Mouse (Mus musculus) intestine, postnatal 0 days (tissue): ENCODE results near the gene Slc7a15. TPM values are rescaled to one million over a fixed set of nuclear protein-coding genes. Genes with fewer than 3 reads are reported as not detected.
A peak's percentile ranks its signal among the peaks of the same experiment; 100 is the strongest.

Experiments used
- ATAC-seq: fragments of 200-750 bp; cut with Nextera tagmentation; 2 replicates; pipeline ENCODE4 v1.8.0; 2017; ENCODE audit warnings: mild to moderate bottlenecking, moderate TSS enrichment, moderate library complexity
- H3K27ac ChIP-seq: fragments of 300-500 bp; sonication (generic); 2 replicates; pipeline ENCODE4 v1.5.1; 2014; ENCODE audit warnings: mild to moderate bottlenecking, low read depth, low read length, moderate library complexity
- H3K27me3 ChIP-seq: fragments of 300-500 bp; sonication (generic); replicated peaks from 2 replicates; pipeline ENCODE4 v1.6.1; 2014; ENCODE audit warnings: low read length, mixed read lengths; ENCODE audit not compliant: control insufficient read depth, insufficient read depth
- H3K36me3 ChIP-seq: fragments of 300-500 bp; sonication (generic); 2 replicates; pipeline ENCODE4 v1.6.1; 2014; ENCODE audit warnings: mild to moderate bottlenecking, moderate library complexity; ENCODE audit not compliant: control insufficient read depth, insufficient read depth
- H3K4me1 ChIP-seq: fragments of 300-500 bp; sonication (generic); replicated peaks from 2 replicates; pipeline ENCODE4 v1.6.1; 2014; ENCODE audit warnings: antibody characterized with exemption, low read length, mixed read lengths; ENCODE audit not compliant: control insufficient read depth, insufficient read depth
- H3K4me2 ChIP-seq: fragments of 300-500 bp; sonication (generic); replicated peaks from 2 replicates; pipeline ENCODE4 v1.6.1; 2014; ENCODE audit warnings: low read depth, mild to moderate bottlenecking, moderate library complexity
- H3K4me3 ChIP-seq: fragments of 300-500 bp; sonication (generic); 2 replicates; pipeline ENCODE4 v1.5.1; 2014; ENCODE audit warnings: low read depth, low read length
- H3K9ac ChIP-seq: fragments of 300-500 bp; sonication (generic); 2 replicates; pipeline ENCODE4 v1.6.1; 2014; ENCODE audit warnings: mild to moderate bottlenecking, low read depth, low read length
- H3K9me3 ChIP-seq: fragments of 300-500 bp; sonication (generic); 2 replicates; pipeline ENCODE4 v1.6.1; 2016; ENCODE audit warnings: mixed run types; ENCODE audit not compliant: control insufficient read depth
- CTCF ChIP-seq: sonication (generic); IDR thresholded peaks from 2 replicates; pipeline ENCODE4 v1.5.1; 2016; ENCODE audit warnings: low read depth, mild to moderate bottlenecking, control low read depth, antibody characterized with exemption, moderate library complexity
- WGBS: fragments of 180-500 bp; shearing (Covaris S2); extraction: QIAGEN DNeasy Blood & Tissue Kit; methylation state at CpG from one replicate; pipeline ENCODE4 v1.1.7; 2014; 5-methylcytosine and 5-hydroxymethylcytosine counted together
- polyA plus RNA-seq: library from polyadenylated mRNA; unstranded; fragments of >200 nt; fragmentation: Nextera tagmentation; extraction: Ambion mirVana; gene quantifications from 2 replicates; pipeline ENCODE4 v1.2.1, GENCODE M21; 2015

Gene Slc7a15
- polyA plus RNA-seq, 1 experiment from 2014 or later, result 5.7 TPM

DNA sequence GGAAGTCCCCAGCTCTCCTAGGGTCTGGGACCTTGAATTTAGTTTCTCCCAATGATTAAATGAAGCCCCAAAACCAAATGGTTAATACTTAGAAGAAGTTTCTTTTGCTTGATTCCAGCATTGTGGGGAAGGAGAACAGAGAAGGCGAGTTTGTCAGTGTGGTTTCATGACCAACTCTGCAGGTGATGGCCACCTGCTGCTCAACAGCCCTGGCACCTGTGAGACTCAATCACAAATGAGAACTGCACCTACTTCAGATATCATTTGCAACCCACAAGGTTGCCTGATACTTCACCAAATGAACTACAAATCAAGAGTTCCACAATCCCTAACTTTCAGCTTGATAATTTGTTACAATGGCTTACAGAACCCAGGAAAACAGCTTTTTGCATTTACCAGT is 71.7 kb downstream of the Slc7a15 start:
- no peak for TF ChIP-seq CTCF
- 82% methylated on average over 1 of the region's 1 CpGs for WGBS
- Histone ChIP-seq H3K27me3 (no peaks in the 10 kb centered on the region), H3K27ac (no peak overlapping the region), H3K36me3 (no peaks in the 10 kb centered on the region; the same call in 1 of the 2 replicates), H3K4me3 (no peak overlapping the region), H3K9me3 (no peaks in the 10 kb centered on the region), H3K4me2 (no peak overlapping the region), H3K9ac (no peak overlapping the region), H3K4me1 (no peaks in the 10 kb centered on the region)
- no peak for ATAC-seq

DNA sequence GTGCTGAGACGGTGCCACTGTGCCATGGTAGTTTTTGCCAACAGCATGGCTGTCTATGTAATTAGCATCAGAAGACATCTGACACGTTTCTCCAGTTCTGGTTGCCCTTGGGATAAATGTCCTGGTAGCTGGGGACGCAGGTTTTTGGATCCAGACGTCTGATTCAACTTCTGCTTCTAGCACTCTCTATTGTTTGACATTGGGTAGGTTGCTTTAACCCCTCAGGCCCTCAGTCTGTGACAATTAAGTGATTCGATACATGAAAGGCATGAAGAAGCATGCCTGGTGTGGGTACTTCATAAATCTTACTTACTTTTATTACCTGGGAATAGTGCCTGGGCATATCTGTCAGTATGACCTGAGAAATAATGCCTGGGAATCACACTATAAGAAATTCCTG is 74.8 kb downstream of the Slc7a15 start:
- Histone ChIP-seq H3K4me3 (no peak overlapping the region), H3K27me3 (no peaks in the 10 kb centered on the region), H3K36me3 (no peaks in the 10 kb centered on the region; the same call in 1 of the 2 replicates), H3K9me3 (no peaks in the 10 kb centered on the region), H3K9ac (no peak overlapping the region), H3K4me1 (no peaks in the 10 kb centered on the region; the same call in 1 of the 2 replicates), H3K27ac (no peak overlapping the region), H3K4me2 (no peak overlapping the region)
- ATAC-seq, result no peak
- WGBS, result 68% methylated on average over 5 of the region's 5 CpGs
- TF ChIP-seq CTCF, result no peak

DNA sequence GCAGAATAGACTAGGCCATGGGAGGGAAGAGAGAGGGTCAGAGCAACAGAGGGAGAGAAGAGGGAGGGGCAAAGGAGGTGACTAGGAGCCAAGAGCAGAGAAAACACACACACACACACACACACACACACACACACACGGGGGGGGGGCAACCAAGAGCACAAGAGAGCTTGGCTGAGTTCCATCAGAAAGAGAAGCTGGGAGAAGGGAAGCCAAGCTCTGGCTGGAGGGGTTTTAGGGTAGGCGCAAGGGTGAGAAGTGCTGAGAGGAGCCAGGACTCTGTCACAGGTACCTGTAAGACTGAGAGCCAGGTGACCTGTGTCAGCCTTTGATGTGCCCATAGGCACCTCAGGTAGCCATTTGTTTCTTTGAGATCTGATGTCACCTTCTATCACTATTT is 76.2 kb downstream of the Slc7a15 start:
- ATAC-seq, result no peak

DNA sequence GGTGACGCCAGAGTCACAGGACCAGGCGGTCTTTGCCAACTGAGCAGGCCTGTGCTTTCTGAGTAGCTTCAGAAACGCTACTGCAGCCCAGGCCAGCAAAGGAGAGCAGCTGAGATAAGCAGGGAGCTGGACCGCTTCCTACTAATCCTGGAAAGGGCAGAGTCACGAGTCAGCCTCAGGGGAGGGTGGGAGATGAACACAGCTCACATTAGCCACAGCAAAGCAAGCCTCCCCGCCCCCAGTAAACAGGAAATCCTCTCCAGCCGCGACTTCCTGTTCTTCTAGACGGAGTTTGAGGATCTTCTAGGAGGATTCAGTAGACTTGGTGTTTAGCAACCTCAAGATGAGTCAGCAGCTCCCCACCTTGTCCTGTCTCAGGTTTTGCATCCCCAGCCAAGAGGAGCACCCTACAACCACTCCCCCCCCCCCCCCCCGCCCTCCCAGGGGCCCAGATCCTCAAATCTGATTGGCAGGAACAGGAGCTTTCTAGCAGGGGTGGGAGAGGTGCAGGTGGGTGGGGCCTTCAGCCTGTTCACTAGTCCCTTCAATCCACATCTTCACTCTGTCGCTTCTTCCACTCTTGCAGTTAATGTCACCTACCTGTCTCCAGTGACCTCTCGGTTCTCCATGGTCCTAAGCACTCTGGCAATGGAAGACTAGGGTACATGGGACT is 77.4 kb downstream of the Slc7a15 start:
- Histone ChIP-seq H3K9ac (no peak overlapping the region), H3K9me3 (no peaks in the 10 kb centered on the region), H3K4me3 (no peak overlapping the region), H3K27ac (peak overlapping the region; percentile 30), H3K27me3 (no peaks in the 10 kb centered on the region), H3K4me2 (0 out of 2 replicates have a peak overlapping the region, but pooled peaks have one; percentile 9), H3K4me1 (no peaks in the 10 kb centered on the region; the same call in 1 of the 2 replicates), H3K36me3 (no peaks in the 10 kb centered on the region; the same call in 1 of the 2 replicates)
- ATAC-seq, result peak; percentile 58
- TF ChIP-seq CTCF, result no peak
- 35% methylated on average over 11 of the region's 12 CpGs for WGBS

More for the DNA sequence above, 76.2 kb downstream of the Slc7a15 start:
- Histone ChIP-seq H3K27me3 (no peaks in the 10 kb centered on the region), H3K4me3 (no peak overlapping the region), H3K36me3 (no peaks in the 10 kb centered on the region; the same call in 1 of the 2 replicates), H3K9me3 (no peaks in the 10 kb centered on the region), H3K4me1 (no peaks in the 10 kb centered on the region; the same call in 1 of the 2 replicates), H3K4me2 (no peak overlapping the region), H3K9ac (no peak overlapping the region), H3K27ac (no peak overlapping the region)
- WGBS, result 51% methylated on average over 2 of the region's 2 CpGs
- TF ChIP-seq CTCF, result no peak

DNA sequence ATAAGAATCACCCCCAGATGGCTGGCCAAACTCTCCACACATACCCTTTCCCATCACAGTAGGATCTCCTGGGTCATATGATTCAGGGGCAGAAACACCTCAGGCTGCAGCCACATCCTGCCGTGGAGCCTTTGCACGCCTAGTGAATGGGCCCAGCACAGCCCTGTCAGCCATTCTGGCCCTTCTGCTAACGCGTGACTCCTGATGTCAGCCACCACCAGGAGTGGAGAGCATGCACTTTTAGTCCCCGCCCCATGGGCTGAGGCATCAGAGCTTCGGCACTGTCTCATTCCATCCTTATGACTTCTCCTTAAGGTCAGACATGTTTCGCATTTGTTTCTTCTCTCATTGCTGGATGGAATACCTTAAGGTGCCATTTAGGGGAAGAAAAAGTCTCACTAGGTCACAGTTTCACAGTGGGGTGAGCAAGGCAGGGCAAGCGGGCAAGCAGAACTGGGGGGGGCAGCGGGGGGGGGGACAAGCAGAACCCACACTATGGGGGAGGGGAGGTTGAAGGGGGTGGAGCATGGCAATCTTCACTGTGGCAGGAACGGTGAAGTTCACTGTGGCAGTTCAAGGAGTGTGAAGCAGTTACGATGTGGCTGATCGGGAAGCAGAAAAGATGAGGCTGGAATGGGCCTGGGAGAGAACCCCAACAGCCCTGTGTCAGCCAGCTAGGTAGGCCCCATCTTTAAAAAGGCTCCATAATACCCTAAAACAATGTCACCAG is 79.3 kb downstream of the Slc7a15 start:
- no peak for ATAC-seq
- Histone ChIP-seq H3K4me1 (no peaks in the 10 kb centered on the region; the same call in 1 of the 2 replicates), H3K9me3 (no peaks in the 10 kb centered on the region), H3K4me3 (no peak overlapping the region), H3K27me3 (no peaks in the 10 kb centered on the region), H3K9ac (no peak overlapping the region), H3K4me2 (no peak overlapping the region), H3K27ac (peak overlapping the region; percentile 21; the same call in 1 of the 2 replicates), H3K36me3 (no peaks in the 10 kb centered on the region; the same call in 1 of the 2 replicates)
- WGBS, result 61% methylated on average over 12 of the region's 12 CpGs
- no peak for TF ChIP-seq CTCF
